Mouse (Mus musculus) liver, adult 2 months (tissue): Measurements from ENCODE around the gene Tln2.

ENCODE experiments used
- CTCF ChIP-seq: fragments of 200-500 bp; IDR thresholded peaks from 2 replicates; pipeline ENCODE4 v1.5.1; 2011; ENCODE audit warnings: low read depth, low read length, control low read depth
- POLR2A ChIP-seq: fragments of 200-500 bp; IDR thresholded peaks from 2 replicates; pipeline ENCODE4 v1.6.1; 2011; ENCODE audit warnings: low read length, control low read depth; ENCODE audit not compliant: insufficient read depth; ENCODE audit errors: extremely low read depth

DNA sequence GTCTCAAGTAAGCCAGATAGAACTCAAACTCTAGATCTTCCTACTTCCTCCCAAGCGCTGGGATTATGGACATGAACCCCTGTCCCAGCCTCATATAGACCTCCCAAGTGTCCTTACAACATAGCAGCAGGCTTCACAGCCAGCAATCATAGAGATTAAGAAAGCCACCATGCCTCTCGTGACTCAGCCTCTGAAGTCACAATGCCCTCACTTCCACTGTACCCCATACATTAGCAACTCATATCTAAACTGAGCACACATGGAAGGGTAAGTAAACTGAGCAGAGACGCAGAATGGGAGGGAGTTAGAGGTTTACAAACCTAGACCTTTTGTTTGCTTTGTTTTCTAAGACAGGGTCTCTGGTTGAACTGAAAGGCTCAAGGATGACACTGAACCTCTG is 13.7 kb downstream of the Tln2 start:
- no peak for TF ChIP-seq CTCF
- TF ChIP-seq POLR2A, result no peak
